Mouse (Mus musculus): ENCODE measurements around the gene Tasp1. TPM values are rescaled to one million over a fixed set of nuclear protein-coding genes. Genes with fewer than 3 reads are reported as not detected.
"Not testable (repeated sequence)": the region's sequence is repeated elsewhere in the genome, so short reads cannot be mapped to it uniquely, and the experiment has no call there.

The Tasp1 gene
- total RNA-seq, 2 experiments from 2014 or later, result 8.8 to 23.9 TPM

- ATAC-seq (replicated peaks; ENCODE audit: low FRiP score, poor library complexity, severe bottlenecking), result no peak
These were observed 160.0 kb downstream of the Tasp1 start for GRCm38 (mm10) chr2:139906441-139907157.

DNA sequence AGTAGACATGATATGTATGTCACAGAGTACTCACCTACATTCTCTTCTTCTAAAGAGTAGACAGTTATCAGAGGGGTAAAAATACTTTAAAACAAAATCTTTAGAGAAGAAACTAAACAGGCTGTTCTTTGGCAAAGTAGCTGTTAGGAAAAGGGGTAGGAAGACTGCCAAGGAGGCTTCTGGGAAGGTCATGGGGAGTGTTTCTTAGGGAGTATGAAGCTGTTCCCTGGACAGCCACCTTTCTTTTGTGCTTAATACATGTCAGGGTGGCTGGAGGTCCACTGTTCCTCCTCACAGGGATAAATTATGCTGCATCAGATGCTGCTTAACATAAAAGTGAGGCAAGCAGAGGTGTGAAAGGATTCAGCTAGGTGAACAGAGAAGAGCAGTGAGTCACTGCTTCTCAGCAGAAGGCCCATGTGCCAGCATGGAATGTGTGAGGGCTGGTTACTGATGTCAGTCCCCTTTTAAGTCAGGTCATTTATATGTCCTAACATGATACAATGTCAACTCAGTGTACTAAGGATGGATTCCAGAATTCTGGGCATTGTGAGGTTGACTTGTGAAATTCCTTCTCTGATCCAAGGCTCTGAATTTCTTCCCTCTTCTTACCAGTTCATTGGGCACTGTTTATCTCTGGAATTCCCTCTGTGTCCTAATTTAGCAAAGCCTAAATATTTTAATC lies 175.1 kb downstream of the Tasp1 start:
- ATAC-seq (replicated peaks; ENCODE audit: low FRiP score, poor library complexity, severe bottlenecking), result no peak

- ATAC-seq (replicated peaks; ENCODE audit: low FRiP score, poor library complexity, severe bottlenecking), result no peak
These were observed 182.4 kb downstream of the Tasp1 start for GRCm38 (mm10) chr2:139884264-139884637.

GRCm38 (mm10) chr2:139883581-139884263 lies 182.9 kb downstream of the Tasp1 start:
- no peak for ATAC-seq (replicated peaks; ENCODE audit: low FRiP score, poor library complexity, severe bottlenecking)

GRCm38 (mm10) chr2:139878052-139878621 lies 188.5 kb downstream of the Tasp1 start:
- ATAC-seq (replicated peaks; ENCODE audit: low FRiP score, poor library complexity, severe bottlenecking), result no peak

DNA sequence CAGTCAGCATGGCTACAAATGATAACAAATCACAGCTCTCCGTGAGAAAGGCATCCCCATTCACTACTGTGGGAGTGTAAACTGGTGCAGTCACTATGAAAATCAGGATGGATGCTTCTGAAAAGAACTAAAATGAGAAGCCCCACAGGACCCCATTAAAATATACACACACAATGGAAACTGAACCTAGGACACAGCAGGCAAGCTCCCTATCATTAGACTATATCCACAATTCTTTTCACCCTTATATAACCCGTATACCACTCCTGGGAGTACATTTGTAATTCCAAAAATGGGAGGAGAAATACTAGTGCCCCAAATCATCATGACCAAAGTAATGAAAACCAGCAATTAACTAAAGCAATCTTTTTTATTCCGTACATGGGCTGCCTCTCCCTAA lies 190.7 kb downstream of the Tasp1 start:
- ATAC-seq (replicated peaks; ENCODE audit: low FRiP score, poor library complexity, severe bottlenecking), result no peak

- ATAC-seq (replicated peaks; ENCODE audit: low FRiP score, poor library complexity, severe bottlenecking), result no peak
These were observed 192.4 kb downstream of the Tasp1 start for GRCm38 (mm10) chr2:139874173-139874572.

DNA sequence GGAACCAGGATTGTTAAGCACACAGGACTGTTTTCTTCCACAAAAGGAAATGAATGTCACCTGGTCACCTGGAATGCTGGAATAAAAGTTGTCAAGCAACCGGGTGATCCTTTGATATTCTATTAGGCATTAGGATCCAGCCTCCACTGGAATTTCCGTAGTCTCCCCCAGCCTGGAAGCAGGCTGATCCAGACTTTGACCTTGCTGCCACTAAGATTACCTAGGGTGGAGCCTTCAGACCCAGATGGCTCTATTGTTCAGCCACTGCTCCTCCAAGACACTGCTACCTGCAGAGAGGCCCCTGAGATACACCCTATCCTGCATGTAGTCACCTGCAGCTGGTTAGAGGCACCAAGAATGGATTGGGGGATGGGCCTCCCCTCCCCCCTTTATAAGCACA lies 192.8 kb downstream of the Tasp1 start:
- ATAC-seq (replicated peaks; ENCODE audit: low FRiP score, poor library complexity, severe bottlenecking), result no peak

DNA sequence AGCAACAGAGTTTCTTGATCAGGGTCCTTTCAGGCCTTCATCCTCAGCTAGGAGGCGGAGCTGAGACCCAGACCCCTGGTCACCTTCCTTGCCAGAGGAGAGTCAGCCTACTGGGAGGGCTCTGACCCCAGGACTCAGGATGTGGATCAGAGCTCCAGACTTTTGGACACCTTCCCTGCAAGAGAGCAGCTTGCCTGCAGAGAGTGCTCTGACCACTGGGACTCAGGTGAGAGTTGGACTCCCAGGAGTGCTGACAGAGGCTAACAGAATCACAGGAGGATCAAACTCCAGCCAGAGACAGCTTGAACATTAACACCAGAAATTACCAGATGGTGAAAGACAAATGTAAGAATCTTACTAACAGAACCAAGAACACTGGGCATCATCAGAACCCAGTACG lies 197.5 kb downstream of the Tasp1 start:
- not testable (repeated sequence) for ATAC-seq (replicated peaks; ENCODE audit: low FRiP score, poor library complexity, severe bottlenecking)

DNA sequence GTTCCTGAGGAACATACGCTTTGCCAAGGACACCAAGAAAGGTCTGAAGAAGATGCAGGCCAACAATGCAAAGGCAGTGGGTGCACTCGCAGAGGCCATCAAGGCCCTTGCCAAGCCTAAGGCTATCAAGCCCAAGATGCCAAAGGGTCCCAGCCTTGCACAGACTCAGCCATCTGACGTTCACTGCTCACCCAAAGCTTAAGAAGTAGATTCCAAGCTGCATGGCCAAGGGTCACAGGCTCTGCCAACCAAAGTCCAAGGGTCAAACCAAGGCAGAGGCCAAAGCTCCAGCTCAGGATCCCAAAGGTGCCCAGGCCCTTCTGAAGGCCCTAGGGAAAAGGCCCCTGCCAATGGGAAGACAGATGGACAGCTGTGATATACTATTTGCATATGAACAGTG lies 203.2 kb downstream of the Tasp1 start:
- not testable (repeated sequence) for ATAC-seq (replicated peaks; ENCODE audit: low FRiP score, poor library complexity, severe bottlenecking)

DNA sequence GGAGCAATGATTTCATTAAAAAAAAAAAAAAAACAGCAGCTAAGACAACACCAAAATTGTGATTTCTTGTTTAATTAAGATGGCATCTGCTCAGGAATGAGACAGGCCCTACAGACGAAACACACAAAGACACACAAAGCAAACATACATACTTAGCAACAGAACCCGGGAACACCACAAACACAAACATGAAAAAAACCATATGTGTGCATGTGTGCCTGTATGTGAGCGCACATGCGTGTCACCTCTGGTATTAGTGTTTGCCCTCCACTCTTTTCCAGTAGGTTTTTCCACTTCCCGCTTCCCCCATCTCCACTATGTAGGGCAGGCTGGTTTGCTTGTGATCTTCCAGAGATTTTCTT lies 206.5 kb downstream of the Tasp1 start:
- ATAC-seq (replicated peaks; ENCODE audit: low FRiP score, poor library complexity, severe bottlenecking), result no peak

GRCm38 (mm10) chr2:139859424-139860132 lies 207.0 kb downstream of the Tasp1 start:
- ATAC-seq (replicated peaks; ENCODE audit: low FRiP score, poor library complexity, severe bottlenecking), result no peak

- ATAC-seq (replicated peaks; ENCODE audit: low FRiP score, poor library complexity, severe bottlenecking), result no peak
These were observed 217.0 kb downstream of the Tasp1 start for GRCm38 (mm10) chr2:139849621-139850020.

DNA sequence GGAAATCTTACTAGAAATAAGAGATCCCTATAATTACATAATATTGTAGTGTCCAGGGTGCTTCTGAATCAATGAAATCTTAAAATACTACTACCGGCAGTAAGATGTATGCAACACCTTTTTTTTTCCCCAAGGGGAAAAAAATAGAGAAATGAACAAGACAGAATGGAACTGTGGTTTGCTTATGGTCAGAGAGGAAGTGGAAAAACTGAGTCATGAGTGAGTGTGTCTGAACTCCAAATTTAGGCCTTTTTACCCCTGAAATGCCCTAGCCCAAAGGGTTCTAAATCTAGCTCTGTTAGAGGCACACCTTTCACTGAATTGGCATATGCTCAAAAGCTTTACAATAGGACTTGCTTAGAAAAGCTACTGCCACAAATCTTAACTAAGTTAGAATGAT lies 225.2 kb downstream of the Tasp1 start:
- no peak for ATAC-seq (replicated peaks; ENCODE audit: low FRiP score, poor library complexity, severe bottlenecking)

DNA sequence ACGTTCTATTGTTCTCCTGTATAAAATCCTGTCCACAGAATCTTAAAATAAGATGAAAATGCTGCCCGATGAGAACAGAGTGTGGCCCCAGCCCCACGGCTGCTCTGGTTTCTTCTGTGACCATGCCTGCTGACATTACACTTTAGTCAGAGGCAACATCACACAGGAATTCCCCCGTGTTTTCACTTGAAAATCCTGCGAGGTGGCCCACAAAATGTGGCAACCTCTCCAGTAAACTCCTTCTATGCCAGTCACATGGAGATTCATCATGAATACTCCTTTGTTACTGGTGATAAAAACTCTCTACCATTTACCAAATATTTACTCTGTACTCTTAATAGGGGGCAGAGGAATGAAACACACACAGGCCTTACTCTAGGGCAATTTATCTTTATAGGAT lies 225.7 kb downstream of the Tasp1 start:
- ATAC-seq (replicated peaks; ENCODE audit: low FRiP score, poor library complexity, severe bottlenecking), result no peak

GRCm38 (mm10) chr2:139821589-139822378 lies 244.8 kb downstream of the Tasp1 start:
- ATAC-seq (replicated peaks; ENCODE audit: low FRiP score, poor library complexity, severe bottlenecking), result no peak

DNA sequence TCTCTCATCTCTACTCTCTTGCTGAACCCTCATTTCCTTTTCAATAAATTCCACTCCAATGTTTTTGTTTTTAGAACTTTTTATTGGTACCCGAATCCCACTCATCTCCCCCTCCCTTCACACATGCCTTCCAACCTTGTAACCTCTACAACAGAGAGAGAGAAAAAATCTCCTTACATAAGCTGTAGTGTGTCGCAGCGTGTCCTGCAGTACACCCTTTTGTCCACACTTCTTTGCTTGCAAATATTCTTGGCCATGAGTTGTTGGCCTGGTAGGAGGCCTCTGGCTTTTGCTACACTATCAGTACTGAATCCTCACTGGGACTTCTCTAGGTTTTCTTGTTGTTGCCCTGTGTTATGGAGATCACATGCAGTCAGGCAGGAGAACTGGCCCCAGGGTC lies 249.3 kb downstream of the Tasp1 start:
- no peak for ATAC-seq (replicated peaks; ENCODE audit: low FRiP score, poor library complexity, severe bottlenecking)

DNA sequence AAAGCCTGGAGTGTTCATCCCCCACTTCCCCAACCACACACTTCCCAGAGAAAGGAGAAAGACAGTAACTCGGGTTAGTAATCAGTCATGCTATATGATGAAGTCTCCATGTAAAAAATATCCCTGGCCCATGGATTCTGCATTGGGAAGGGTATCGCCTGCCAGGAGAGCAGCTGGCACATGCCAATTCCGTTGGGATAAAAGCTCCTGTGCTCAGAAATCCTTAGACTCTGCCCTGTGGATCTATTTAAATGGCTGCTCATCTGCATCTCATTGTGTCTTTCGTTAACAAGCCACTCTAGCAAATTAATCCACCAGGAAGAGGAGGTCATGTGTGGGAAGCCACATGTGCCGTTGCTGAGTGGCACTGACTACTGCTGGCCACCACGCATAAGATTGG lies 258.7 kb downstream of the Tasp1 start:
- ATAC-seq (replicated peaks; ENCODE audit: low FRiP score, poor library complexity, severe bottlenecking), result no peak

DNA sequence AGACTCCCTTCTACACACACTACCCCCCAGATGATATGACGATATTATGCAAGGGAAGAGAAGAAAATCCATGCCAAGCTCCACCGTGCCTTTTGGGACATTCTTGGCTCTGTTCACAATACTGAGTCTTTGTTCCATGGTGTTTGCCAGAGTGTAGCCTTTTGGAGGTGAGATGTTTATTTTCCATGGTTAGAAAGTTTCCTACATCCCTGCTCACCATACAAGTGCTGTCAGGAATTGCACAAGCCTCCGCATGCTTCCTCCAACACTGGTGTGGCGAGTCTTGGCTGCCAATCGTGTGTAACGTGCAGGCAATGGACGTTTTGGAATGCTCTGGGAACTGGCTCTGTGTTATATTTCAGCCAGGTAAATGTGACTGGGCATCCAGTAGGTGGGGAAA lies 262.6 kb downstream of the Tasp1 start:
- ATAC-seq (replicated peaks; ENCODE audit: low FRiP score, poor library complexity, severe bottlenecking), result no peak

Data from erythroid progenitor cell, adult 5-6 weeks (primary cell).